Mouse (Mus musculus) CD4-positive helper T cell, adult 2 months (primary cell): ENCODE measurements around the gene Insm1.

ENCODE experiments used
- DNase-seq: peaks from one replicate; pipeline ENCODE4 v3.0.0-alpha.2; 2012; ENCODE audit warnings: low read depth, missing footprints, low spot score

The Insm1 gene

GRCm38 (mm10) chr2:146224141-146224540, 2.4 kb downstream of the Insm1 start:
- no peak for DNase-seq

- DNase-seq: no peak
Measured at GRCm38 (mm10) chr2:146225818-146226217, 4.1 kb downstream of the Insm1 start.

- DNase-seq: no peak
Measured at GRCm38 (mm10) chr2:146226484-146226883, 4.8 kb downstream of the Insm1 start.

GRCm38 (mm10) chr2:146227646-146228045, 5.9 kb downstream of the Insm1 start:
- DNase-seq: no peak

GRCm38 (mm10) chr2:146228435-146228834, 6.7 kb downstream of the Insm1 start:
- no peak for DNase-seq

- DNase-seq: no peak
Measured at GRCm38 (mm10) chr2:146231485-146231884, 9.8 kb downstream of the Insm1 start.

GRCm38 (mm10) chr2:146239196-146239747, 17.6 kb downstream of the Insm1 start:
- no peak for DNase-seq

- no peak for DNase-seq
Measured at GRCm38 (mm10) chr2:146244049-146244448, 22.3 kb downstream of the Insm1 start.

- no peak for DNase-seq
Measured at GRCm38 (mm10) chr2:146245401-146245800, 23.7 kb downstream of the Insm1 start.

GRCm38 (mm10) chr2:146246409-146247075, 24.8 kb downstream of the Insm1 start:
- DNase-seq: no peak

GRCm38 (mm10) chr2:146247576-146247975, 25.9 kb downstream of the Insm1 start:
- DNase-seq: no peak

GRCm38 (mm10) chr2:146249033-146249432, 27.3 kb downstream of the Insm1 start:
- DNase-seq: no peak

- DNase-seq: no peak
Measured at GRCm38 (mm10) chr2:146250236-146250904, 28.6 kb downstream of the Insm1 start.

- no peak for DNase-seq
Measured at GRCm38 (mm10) chr2:146254387-146254786, 32.7 kb downstream of the Insm1 start.

GRCm38 (mm10) chr2:146255636-146256035, 33.9 kb downstream of the Insm1 start:
- DNase-seq: no peak

- no peak for DNase-seq
Measured at GRCm38 (mm10) chr2:146256321-146256875, 34.7 kb downstream of the Insm1 start.

- DNase-seq: no peak
Measured at GRCm38 (mm10) chr2:146257037-146257436, 35.3 kb downstream of the Insm1 start.

- DNase-seq: no peak
Measured at GRCm38 (mm10) chr2:146257609-146258008, 35.9 kb downstream of the Insm1 start.

- no peak for DNase-seq
Measured at GRCm38 (mm10) chr2:146258736-146259469, 37.2 kb downstream of the Insm1 start.

- no peak for DNase-seq
Measured at GRCm38 (mm10) chr2:146259787-146260560, 38.3 kb downstream of the Insm1 start.

- no peak for DNase-seq
Measured at GRCm38 (mm10) chr2:146261146-146261545, 39.4 kb downstream of the Insm1 start.
